Mouse (Mus musculus): ENCODE measurements around the gene Camkv. TPM values are rescaled to one million over a fixed set of nuclear protein-coding genes. Genes with fewer than 3 reads are reported as not detected.

The Camkv gene
- total and polyA plus RNA-seq, 3 experiments: 2.9 to 7.8 (median 5.2) TPM

DNA sequence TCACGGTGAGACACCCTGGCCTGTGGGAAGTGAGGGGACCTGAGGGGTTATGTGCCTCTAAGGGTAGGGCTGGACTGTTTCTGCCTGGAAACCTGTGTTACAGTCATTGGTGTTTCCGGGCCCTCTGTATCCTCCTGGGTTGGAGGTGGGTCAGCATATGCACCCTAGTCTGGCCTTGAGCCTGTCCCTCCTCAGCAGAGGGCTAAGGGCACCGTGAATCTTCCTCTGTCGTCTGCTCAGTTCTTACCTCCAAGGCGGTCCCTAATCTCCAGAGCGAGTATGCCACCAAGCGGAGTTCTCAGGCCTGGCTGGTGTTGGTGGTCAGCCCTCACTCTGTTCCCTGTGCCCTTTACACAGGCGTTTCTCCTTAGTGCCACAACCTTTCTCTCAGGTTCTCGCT, 27.4 kb downstream of the Camkv start:
- DNase-seq: no peak

DNA sequence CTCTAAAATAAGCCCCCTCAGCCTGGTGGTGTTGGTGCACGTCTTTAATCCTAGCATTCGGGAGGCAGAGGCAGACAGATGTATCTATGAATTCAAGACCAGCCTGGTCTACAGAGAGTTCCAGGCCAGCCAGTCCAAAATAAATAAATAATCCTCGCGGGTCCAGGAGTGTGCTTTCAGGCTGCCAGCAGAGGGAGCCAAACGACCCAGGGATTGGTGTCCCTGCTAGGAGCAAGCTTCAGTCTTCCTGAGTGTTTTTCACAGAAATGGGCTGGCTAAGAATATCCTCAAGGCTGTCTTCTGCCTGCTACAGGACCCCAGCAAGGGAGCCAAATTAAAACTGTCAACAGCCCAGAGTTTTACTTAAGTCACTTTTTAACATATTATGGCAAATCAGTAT, 28.2 kb downstream of the Camkv start:
- peak; percentile 86 for DNase-seq

DNA sequence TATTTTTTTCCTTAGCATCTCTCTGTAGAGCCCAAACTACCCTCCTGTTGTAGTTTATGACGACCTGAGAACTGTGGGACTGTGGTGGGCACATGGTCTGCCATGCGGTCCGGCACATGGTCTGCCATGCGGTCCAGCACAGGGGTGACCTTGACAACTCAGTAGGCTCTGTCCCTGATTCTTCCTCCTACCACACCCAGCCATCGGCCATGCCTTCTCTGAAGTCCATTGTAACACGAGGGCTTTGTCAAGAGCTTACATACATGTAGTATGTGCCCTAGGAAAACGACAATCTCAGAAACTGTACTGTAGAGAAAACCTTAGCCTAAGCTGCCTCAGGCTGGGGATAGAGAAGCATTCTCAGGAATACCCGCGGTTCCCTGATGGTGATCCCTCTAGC, 29.2 kb downstream of the Camkv start:
- DNase-seq: no peak

DNA sequence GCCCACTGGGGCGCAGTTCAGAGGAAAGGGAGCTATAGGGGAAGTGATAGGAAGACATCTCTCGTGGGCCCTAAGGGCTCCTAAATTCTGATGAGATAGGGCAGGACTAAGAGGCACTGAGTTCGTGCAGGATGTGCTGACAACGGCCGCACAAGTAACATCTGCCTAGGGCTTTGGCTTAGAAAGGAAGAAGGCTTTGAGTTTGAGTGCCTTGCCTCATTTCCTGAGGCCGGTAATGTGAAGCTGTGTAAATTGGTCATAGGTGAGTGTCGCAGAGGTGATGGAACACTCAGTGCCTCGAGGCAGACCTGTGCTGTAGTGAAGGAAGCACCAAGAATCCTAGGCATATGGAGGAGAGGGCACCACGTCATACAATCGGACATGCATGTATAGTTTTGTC, 31.2 kb downstream of the Camkv start:
- DNase-seq: no peak

DNA sequence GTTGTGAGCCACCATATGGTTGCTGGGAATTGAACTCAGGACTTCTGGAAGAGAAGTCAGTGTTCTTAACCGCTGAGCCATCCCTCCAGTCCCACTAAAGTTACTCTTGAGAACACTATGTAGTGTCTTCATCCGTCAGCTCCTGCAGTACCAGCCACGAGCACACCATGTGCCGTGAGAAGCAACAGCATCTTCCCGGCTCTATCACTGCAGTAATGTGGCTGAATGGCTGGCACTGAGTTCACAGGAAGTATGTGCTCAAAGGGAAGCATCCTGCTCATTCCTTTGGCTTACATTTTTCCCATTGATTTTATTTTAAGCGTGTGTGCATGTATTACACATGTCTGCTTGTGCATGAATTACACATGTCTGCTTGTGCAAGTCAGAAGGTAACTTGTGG, 32.0 kb downstream of the Camkv start:
- DNase-seq: no peak

DNA sequence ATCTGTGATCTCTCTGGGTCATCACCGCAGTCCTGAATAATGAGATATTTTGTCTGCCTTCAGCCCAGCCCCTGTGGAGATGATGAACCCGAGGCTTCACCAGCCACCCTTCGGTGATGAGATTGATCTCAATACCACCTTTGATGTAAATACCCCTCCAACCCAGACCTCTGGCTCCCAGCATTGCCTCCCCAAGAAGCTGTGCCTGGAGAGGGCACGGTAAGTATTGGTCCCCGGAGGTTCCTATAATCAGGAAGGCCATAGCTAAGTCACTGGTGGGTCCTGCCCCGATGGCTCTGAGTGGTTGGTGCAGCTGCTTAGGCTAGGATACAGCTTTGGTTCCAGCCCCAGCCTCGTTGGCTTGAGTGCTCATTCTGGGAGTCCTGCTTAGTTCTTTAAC, 33.1 kb downstream of the Camkv start:
- DNase-seq: no peak

DNA sequence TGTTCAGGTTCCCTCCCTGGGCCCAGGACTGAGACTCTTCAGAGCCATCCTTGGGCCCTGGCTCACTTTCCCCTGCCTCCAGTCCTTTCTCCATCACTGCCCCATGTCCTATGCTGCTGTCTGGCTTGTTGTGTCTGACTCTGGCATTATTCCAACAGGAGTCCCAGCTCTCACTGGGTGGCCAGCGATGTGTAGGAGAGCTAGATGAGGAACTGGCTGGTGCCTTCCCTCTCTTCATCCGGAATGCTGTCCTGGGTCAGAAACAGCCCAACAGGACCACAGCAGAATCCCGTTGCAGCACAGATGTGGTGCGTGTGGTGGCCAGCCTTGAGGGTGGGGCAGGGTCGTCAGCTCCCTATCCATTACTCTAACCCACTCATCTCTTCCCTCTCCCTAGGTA, 34.8 kb downstream of the Camkv start:
- DNase-seq: no peak

DNA sequence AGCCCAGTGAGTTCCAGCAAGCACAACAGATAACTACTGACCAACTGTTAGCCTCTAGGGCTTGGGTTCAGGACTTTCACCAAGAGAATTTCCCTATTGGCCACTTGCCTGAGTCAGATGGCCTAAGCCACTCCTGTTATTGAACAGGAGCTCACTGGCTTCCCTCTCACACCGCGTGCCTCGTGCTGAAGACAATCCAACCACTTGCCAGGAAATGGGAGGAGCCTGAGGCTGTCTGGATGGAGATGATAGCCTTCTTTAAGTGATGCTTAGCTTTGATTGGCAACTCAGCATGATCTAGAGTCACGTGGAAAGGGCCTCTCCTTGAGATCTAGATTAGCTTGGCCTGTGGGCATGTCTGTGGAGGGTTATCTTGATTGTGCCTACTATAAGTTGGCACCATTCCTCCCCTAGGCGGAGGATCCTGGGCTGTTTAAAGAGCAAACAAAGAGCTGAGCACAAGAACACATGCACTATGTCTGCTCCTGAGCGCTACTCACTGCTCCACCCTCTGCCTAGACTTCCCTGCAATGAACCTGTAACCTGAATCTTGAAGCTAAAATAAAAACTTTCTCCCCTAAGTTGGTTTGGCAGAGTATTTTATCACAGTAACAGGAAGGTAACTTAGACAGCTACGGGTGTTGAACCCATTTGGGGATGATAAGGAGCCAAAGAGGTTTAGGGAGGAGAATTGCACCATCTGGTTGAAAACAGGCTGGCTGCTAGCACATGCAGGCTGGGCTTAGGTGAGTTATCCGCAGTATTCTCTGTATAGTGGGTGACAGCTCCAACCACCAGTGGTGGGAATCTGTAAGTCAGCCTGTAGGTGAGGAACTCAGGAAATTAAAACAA, 36.4 kb downstream of the Camkv start:
- DNase-seq: no peak

DNA sequence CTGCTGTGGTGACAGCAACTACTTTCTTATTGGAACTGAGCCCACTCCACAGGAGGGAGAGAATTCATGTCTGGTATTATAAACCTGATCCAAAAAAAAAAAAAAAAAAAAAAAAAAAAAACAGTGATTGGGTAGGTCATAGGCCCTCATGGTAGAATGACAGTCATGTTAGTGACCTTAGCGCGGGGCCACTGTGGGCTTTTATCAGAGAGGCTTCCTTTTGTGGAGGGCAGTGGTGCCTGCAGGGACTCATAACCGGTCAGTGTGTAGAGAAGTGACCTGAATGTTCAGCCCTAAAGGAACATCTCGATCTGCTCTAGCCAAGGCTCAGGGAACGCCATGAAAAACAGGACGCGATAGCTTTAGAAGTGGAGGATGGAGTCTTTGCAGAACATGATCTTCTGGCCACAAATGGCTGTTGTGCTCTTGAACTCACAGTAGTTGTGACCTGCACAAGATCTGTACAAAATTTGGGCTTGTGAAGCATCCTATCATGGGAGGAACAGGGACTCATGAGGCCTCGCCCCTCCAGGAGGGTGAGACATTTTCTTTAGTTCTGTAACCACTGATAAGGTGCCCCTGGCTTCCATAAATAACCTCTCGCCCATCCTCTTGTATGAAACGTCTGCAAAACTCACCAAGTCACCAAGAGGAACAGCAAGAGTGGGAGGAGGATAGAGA, 39.2 kb downstream of the Camkv start:
- no peak for DNase-seq

DNA sequence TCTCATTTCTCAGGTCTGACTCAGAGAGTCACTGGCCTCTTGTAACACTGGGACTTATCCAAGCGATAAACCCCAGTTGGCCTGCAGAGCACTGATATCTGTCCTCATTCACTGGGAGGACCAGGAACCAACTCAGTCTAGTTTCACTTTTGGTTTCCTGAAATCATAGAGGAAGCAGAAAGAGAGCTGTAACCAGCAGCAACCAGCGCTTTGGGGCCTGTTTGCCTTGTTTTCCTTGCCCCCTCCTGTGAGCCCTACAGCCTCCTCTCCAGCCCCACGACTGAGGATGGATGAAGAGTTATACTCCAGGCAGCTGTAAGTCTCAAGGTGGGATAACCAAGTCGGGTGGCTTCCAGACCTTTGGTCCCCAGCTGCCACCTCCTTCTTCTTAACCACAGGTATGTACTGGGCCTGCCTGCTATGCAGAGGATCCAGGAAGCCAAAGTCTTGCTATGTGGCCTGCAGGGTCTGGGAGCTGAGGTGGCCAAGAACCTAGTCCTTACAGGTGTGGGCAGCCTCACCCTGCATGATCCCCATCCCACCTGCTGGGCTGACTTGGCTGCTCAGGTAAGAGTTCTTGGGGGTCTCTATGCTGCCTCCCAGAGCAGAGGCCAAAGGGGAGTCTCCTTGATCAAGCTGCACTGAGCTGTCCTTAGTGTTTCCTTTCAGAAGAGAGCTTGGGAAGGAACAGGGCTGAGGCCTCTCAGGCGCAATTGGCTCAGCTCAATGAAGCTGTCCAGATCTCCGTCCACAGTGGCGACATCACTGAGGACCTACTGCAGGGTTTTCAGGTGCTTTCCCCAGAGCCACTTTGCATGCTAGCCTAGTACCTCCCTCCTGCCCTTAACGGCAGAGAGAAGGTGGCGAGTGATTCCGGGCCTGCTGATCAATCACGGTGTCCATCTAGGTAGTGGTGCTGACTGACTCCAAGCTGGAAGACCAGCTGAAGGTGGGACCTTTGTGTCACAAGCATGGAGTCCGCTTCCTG, 40.2 kb downstream of the Camkv start, which contains the start of gene Uba7:
Uba7 (plus strand) TSS at position 107 of the 988 bp plus-strand sequence.
- DNase-seq: no peak

DNA sequence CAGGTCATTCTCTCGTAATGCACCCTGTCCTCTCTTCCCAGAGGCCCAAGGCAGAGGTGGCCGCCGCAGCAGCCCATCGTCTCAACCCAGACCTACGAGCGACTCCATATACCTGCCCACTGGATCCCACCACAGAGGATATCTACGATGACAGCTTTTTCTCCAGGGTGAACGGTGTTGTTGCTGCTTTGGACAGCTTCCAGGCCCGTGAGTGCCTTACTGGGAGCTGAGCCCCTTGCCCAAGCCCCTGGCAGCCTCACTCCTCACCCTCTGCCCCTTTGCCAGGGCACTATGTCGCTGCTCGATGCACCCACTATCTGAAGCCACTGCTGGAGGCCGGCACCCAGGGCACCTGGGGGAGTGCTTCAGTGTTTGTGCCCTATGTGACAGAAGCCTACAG, 43.3 kb downstream of the Camkv start:
- DNase-seq: no peak

DNA sequence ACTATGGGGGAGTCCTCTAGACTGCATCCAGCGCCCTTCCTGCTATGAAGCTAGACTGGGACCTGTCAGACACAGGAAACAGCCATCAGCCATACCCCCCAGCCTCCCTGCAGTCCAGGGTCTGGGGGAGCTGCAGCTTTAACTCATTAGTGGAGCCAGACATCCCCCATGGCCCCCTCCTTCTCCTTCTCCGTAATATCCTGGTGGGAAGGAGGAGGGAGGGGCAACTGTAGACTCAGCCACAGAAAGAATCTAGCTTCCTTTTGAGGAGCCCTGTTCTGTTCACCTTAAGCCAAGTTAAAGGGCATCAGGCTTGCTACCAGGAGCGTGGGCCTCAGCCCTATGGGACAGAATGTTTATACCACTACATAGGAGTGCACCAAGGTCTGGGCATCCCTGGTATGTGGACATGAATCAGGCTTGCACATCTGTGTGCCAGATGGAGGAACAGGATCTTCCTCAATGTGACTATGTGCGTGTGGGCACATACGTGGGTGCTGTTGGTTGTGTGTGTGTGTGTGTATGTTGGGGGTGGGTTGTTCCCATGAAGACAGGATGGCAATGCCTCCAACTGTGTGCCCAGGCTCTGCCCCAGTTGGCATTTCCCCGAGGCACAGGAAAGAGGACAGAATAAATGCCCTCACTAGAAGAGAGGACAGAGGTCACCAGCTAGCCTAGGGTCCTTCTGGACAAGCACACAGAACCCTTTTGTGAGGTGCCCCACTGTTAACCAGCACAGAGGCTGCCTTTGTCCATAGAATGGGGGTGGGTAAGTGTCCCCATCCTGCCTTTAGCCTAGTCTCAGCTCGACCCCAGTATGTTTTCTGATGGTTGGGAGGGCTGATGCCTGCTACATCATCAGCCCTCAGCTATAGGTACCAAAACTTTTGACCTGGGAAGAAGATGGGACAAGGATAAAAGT, 46.5 kb downstream of the Camkv start:
- DNase-seq: no peak

DNA sequence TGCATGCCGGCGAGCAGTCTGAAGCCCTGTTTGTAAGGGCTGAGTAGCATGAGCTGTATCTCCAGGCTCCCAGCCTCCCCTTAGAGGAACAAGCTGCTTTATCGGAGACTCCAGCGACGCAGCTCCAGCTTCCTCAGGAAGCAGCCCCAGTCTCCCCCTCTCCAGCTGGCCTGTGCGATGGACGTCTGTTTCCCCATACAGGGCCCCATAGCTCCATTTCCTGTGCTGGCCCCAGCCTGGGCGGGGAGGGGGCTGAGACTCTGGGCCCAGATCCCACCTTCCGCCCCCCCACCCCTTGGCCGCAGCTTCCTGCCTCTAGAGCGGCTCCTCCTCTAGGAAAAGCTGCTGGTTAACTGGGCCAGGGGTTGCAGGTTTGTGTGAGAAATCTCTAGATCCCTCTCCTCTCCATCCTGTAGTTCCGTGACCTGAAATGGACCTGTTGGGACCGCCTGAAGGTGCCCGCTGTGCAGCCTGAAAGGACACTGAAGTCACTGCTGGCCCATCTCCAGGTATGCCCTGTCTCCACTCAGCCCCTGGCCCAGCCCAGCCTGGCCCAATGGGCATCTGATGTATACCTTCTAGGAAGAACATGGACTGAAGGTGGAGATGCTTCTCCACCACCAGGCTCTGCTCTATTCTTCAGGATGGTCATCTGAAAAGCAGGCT, 47.3 kb downstream of the Camkv start, which contains the start of gene Gm20661:
Gm20661 (plus strand) TSS at position 378 of the 666 bp plus-strand sequence.
- peak; percentile 75 for DNase-seq

DNA sequence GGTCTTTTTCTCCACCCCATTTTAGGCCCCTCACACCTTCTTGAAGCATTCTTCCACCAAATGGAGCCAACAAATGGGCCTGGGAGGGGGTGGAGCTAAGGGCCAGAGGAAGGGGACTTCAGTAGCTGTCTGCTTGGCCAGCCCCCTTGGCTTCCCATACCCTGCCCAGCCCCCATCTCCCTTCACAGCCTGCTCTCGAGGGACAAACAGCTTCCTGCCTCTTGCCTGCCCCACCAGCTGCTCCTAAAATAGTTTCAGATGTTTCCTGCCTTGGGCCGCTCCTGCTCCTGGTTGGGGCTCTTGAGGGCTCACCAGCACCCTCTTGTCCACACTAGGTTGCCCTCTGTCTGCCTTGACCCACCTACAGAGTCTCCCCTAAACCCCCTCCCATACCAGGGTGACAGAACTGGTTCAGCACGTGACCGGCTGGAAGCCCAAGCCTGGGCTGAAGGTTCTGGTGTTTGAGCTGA, 48.0 kb downstream of the Camkv start:
- DNase-seq: peak; percentile 83

DNA sequence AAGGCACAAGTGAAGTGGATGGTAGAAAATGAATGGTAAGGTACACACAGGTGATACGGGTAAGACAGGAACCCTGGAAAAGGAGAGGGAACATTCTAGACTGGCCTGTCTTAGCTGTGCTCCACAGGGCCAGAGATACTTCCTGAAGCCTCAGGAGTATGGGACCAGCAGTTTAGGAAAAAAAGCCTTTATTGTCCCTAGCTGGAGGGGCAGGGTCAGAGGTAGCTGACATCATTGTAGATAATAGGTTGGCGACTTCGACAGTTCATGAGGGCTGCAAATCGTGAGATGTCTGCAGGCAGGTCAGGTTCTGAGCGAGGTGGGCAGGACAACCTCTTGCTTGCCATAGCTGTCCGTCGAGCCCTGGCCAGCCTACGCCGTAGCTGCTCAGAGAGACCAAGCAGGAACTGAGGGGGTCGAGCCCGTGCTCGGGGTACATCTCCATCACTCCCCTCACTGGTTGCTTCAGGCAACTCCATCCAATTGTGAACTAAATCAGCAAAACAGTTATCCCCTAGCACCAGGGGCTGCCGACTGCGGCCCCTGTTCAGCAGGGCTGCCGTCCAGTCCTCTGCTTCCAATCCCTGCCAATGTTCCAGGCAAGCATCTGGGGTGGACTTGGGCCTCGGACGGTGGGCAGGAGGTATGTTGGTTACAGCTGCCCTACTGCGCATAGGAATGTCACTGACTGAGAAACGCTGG, 48.7 kb downstream of the Camkv start:
- DNase-seq: no peak

DNA sequence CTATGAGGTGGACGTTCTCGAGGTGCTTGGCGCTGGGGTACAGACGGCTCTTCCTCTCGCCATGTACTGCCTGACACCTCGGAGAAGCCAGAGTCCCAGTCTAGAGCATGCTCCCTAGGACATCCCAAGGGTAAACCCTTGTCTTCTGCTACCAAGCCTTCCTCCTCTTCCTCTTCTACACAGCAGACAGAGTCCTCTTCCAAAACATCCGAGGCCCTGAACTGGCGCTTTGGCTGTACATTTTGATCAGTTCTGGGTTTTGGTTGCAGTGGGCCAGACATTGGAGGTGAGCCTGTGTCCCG, 49.2 kb downstream of the Camkv start:
- DNase-seq: no peak

DNA sequence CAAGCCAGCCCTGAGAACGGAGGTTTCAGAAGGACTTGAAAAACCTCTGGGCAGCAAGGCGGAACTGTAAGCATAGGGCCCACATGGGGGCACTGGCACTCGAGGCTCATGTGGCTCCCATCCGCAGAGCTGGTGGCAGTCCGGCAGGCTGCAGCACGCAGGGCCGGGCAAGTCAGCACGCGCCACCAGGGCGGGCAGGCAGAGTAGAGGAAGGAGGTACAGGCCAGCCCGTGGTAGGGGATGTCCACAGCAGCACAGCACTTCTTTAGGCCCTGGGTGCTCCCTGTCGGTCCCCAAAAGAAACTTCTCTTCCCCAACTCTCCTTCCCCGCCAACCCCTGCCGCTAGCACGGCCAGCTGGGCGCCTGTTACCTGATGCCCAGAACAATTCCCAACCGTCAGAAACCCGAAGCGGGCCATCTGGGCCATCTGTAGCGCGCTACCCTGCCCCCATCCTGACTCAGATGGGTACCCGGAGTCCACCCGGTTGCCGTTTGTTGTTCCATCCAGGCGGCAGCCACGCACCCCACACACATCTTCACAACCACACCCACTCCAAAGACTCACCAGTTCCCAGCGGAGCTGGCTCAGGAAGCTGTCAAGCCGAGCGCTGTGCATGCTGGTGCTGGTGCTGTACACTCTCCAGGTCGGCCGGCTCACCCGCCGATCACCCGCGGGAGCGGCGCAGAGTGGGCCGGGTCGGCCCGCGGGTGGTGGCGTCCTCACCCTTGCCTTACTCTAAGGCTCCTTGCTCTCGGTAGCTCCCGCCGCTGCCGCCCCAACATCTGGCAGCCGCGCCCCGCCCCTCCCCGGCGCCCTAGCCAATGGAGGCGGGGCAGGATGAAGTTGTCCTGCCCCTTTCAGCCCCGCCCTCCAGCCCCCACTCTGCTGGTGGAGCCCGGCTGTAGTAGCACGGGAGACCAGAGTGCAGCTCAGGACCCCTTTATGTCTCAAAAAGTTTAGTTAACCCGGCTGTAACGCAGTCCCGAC, 50.0 kb downstream of the Camkv start, which contains the start of gene Inka1:
Inka1 (minus strand) TSS at position 749 of the 989 bp plus-strand sequence.
- DNase-seq: peak; percentile 95

DNA sequence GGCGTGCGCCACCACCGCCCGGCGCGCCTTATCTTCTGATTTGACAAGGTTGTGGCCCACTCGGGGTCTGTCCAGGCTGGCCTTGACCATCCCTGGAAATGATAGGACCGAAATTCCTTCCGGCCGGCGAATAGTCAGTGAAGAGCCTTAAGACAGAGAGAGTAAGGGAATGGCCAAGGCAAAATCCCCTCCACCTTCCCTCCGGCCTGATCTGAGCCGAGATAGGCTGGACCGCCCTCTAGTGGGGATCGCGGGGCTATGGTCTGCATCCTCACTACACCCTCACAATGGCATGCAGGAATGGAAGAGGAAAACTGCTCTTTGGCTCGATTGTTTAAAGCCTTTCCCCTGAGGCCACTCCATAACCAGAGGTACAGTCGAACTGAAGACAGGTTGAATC, 50.9 kb downstream of the Camkv start:
- peak; percentile 88 for DNase-seq
